Mouse (Mus musculus) stomach, postnatal 0 days (tissue): ENCODE measurements around the gene Arid3a.

Source experiments
- CTCF ChIP-seq: IDR thresholded peaks from 2 replicates; pipeline ENCODE4 v1.5.1; 2016; ENCODE audit warnings: antibody characterized with exemption, low read depth, mild to moderate bottlenecking, moderate library complexity
- EP300 ChIP-seq: optimal IDR thresholded peaks from 2 replicates; pipeline ENCODE3; 2016; ENCODE audit warnings: antibody characterized with exemption

DNA sequence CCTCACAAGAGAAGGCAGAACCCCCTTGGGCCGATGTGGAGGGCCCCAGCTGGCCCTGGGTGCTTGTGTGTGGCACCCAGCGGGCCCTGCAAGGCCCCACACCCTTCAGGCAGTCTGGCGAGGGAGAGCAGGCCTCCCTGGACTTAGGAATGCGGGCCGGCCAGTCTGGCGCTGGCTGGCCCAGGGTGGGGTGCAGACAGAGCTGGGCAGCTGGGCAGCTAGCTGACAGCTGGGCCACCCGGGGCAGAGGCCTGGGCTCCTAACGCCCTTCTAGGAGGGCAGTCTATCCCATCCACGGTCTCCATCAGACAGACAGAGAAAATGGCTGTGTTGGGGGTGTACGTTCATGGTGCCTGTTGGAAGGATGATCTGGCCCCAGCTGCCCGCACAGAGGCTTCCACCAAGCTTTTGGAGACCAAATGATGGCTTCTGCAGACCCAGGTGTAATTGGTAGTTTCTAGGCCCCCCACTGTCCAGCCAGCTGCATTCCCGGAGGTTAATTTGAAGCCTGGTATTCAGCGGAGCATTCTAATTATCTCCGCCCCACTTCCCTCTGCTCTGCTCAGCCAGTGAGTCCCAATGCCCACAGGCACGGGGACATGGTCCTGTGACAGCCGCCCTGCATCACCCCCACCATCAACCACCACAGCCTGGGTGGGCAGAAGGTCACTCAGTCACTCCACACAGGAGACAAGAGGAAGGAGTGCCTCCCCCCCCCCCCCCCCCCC, 18.8 kb downstream of the Arid3a start:
- TF ChIP-seq CTCF (no peak), EP300 (no peak)
